Mouse (Mus musculus): Measurements from ENCODE around the gene Thoc3.

Gene Thoc3

DNA sequence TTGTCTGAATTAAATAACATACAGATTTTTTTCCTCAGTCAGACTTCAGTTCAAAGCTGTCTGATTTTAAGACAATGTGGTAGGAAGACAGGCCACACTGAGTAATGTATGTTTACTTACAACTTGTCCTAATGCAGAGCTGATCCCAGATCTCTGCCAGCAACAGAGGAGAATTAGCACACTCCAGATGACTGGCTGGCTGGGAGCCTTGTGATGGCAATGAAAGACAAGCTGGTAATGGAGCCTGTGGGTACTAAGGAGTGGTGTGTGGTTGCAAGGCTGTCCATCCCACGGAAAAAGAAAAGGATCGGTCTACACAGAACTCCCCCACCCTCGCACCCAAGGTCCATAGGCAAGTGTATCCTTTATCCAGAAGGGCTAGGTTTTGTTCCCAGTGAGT lies 25.0 kb downstream of the Thoc3 start:
- DNase-seq (ENCODE audit: low spot score in 2 of 2), result no peak

DNA sequence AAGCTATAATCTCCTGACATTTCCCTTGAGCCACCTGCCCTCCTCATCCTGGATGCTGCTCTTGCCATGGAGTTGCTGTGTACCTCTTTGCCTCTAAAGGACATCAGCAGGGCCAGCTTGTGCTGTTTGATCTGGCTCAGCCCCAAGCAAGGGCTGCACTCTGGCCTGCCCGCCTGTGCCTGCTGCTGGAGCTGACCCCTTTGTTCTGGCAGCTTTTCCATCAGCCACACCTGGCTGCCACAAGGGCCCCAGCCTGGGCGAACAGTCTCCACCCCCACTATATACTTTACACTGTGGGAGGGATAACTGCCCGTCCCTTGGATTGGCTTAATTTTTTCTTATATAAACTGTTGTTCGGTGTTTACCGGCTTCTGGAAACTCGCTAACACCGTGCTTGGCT lies 28.7 kb downstream of the Thoc3 start:
- DNase-seq (ENCODE audit: low spot score in 2 of 2), result no peak

DNA sequence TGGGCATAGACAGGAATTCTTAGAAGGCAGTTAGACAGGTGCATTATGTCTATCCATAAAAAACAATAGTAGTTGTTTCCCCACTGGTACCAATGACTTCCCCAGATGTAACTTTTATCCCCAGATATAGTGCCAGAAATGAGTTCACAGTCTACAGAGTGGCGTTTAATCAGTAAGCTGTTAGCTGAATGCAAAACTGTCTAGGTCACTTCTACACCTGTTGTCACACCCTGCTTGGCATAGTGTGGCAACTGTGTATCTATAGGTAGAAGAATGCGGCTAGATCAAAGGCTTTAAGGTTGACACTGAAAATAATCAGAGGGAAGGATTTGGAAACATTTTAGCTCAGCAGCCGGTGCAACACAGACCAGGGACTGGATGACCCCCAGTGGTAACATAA lies 29.8 kb downstream of the Thoc3 start:
- no peak for DNase-seq (ENCODE audit: low spot score in 2 of 2)

DNA sequence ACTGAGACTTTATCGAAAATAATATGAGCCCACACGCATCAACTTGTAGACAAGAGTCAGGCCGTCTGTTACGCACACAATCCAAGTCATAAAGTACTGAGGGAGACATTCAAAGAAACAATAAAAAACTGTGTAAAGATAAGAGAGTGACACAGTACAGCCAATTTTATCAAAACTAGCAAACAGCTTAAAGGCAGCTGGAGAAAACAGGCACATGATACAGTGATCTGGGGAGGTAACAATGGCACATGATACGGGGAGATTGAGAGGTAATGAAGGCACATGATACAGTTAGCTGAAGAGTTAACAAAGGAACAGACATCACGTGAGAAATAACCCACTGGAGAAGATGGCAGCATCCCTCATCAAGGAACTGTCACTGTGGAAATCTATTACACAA lies 31.6 kb downstream of the Thoc3 start:
- DNase-seq (ENCODE audit: low spot score in 2 of 2), result no peak

DNA sequence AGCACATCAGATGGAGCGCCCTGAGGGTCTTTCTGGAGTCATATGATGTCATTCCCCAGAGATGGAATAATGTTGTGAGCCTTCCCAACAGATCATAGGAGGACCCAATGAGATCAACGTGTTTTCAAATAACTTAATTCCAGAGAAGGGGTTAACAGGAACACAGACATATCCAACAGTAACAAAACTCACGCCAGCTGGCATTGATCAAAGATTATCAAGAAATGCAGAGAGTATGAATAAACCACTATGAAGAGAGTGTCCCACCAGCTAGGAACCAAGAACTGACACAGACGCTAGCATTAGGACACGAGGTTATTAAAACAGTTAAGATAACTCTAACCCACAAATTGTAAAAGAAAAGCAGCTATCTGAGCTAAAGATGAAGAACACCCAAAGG lies 32.0 kb downstream of the Thoc3 start:
- no peak for DNase-seq (ENCODE audit: low spot score in 2 of 2)

DNA sequence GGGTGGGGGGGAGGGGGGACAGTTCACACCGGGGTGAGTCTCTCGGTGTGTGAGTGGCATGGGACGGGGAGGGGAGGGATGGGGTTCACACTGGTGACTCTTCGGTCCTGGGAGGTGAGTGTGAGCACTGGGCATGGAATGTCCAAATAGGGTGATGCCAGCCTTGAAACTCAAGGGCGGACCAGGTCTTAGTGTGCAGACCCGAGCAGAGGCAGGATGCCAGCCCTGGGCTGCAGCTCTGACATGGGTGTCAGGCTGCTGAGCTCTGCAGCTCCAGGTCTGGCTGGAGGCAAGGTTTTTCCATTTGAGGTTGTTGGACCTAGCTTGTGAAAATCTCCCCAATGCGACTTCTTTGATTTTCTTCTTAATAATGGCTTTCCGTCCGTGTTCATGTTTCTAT lies 37.5 kb downstream of the Thoc3 start:
- DNase-seq (ENCODE audit: low spot score in 2 of 2), result no peak

DNA sequence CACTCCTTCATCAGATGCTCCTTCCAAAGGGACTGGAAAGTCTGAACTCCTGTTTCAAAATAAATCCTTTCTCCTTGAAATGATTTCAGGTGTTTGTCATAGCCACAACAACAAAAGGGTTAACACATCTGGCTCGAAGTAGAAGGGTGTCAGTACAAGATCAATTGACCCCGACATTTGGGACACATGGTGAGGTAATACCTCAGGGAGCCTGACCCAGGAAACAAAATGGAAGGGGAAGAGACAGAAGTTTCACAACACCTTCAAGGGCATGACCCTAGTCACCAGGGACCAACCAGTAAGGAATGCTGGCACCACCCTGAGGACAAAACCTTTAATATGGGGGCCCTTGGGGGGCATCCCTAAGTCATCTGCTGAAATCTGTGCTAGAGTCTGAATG lies 38.6 kb downstream of the Thoc3 start:
- DNase-seq (ENCODE audit: low spot score in 2 of 2), result no peak

DNA sequence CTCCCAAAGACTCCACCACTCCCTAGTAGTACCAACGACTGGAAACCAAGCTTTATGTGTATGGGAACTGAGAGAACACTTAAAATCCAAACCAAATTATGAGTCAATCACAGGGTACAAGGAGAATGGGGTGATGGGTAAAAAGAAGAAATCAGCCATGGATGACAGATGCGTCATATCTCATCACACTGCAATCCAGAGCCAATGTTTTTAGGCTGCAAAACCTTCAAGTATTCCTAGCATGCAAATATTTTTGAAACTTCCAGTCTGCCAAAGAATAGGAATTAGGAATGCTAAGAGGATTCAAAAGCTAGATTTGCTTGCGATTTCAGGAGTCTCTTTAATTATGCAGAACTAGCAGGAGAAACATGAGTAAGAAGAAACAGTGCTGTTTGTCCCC lies 39.9 kb downstream of the Thoc3 start:
- DNase-seq (ENCODE audit: low spot score in 2 of 2), result no peak

DNA sequence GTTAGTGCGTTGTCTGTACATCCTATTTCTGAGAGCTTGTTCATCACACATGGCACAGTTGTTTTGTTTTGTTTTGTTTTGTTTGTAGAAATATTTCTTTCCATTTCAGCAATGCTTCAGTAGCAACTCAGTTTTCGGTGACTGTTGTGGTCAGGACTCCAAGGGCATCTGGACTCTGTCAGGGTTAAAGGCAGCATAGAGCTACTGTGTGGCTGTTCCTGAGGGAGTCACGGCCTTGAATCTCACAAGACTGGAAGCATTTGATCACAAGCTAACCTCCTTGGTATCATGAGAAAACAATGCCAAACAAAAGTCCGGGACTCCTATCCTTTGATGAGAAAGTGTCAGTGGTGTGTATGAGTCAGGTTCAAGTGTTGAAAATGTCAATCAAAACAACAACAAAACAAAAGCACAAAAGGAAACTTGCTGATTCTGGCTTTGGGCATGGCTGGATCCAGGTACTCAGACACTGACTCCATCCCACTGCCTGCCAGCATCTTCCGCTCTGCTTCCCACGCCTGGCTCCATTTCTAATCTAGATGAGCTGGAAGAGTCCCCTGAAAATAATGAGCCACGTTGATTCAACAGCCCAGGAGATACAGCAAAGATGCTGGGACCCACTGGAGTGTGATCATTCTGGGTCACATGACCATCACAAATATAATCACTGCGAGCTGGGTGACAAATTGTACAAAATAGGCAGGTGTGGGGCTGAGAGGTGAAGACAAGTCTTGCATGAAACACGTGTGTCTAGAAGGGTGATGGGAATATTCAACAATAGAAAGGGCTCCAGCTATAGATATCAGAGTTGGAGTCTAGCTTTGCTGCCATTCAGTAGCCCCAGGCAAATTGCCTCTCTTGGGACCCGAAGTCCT lies 41.6 kb downstream of the Thoc3 start:
- no peak for DNase-seq (ENCODE audit: low spot score in 2 of 2)

DNA sequence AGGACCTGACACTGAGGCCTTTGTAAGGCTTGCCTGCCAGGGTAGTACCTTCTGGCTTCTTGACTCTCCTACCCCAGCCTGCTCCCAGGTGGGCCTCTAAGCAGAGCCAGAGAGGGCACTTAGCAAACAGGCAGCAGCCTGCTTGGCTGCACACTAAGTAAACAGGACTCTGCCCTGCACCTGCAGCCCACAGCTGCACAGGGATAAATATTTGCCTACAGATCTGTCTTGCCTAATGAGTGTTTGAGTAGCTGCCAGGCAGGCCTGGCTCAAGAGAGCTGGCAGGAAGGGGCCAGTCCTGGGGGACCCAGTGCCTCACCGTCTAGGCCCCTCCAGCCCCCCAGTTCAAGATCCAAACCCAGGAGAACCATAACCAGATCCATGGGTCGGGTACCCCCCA lies 43.4 kb downstream of the Thoc3 start:
- no peak for DNase-seq (ENCODE audit: low spot score in 2 of 2)

DNA sequence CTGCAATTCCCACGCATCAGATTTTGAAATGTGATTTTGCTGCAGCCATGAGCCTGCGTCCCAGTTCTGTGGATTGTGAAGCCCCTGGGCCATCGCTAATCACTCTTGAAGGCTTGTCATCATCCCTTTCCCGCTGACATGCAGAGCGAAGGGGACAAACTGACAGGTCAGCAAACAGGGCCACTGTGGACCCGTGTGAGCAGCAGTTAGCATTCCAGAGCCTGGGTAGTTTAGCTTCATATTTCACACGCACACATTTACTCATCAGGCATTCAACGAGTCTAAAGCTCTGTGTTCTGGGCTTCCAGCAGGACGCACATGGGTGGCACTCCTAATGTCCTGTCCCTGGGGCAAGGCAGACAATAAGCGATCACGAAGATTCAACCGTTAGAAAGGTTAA lies 48.4 kb downstream of the Thoc3 start:
- no peak for DNase-seq (ENCODE audit: low spot score in 2 of 2)

DNA sequence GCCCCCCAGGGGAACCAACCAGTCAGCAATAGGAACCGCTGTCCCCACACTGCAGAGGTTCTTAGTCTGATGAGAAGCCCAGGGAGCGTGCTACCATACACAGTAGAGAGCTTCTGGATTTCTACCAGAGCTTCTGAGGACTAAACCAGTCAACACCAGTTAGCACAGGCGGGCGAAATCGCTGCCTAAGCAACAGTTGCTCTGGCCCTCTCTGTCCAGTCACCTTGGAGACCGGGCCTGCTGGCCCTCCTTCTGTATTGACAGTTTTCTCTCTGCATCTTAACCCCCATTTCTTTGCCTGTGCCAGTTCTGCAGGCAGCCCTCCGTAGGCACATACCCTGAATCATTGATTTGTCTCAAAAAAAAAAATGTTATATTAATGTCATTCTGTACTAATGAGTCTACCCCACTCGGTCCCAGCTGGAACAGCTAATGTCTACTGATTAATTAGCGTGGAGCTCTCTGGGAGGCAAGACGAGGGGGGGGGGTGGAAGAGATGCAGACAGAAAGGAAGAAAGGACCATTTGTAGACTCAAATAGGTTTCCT lies 49.8 kb downstream of the Thoc3 start:
- no peak for DNase-seq (ENCODE audit: low spot score in 2 of 2)

DNA sequence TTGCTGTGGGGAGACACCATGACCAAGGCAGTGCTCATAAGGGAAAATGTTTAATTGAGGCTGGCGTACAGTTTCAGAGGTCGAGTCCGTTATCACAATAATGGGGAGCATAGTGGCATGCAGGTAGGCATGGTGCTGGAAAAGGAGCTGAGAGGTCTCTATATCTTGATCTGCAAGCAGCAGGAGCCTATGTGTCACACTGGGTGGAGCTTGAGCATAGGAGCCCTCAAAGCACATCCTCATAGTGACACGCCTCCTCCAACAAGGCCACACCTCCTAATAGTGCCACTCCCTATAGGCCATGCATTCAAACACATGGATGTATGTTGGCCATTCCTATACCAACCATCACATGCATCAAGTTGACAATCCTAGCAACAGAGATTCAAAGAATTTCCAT lies 53.6 kb downstream of the Thoc3 start:
- no peak for DNase-seq (ENCODE audit: low spot score in 2 of 2)

DNA sequence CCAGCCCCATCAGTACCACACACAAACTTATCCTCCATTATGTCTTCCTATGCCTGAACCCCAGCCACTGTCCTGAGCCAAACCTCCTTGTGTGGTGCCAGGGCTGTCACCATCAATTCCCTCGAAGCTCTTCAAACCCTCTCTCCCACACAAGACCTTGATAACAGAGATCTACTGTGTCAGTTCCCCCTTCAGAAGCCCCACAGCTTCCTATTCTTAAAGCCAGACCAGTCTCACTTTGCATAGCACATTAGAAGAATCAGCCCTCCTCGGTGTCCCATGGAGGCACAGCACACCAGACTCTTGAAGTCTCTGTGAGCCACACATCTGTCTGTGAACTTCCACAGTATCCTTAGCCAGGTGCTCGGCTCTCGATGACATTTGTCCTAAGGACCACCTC lies 55.9 kb downstream of the Thoc3 start:
- no peak for DNase-seq (ENCODE audit: low spot score in 2 of 2)

DNA sequence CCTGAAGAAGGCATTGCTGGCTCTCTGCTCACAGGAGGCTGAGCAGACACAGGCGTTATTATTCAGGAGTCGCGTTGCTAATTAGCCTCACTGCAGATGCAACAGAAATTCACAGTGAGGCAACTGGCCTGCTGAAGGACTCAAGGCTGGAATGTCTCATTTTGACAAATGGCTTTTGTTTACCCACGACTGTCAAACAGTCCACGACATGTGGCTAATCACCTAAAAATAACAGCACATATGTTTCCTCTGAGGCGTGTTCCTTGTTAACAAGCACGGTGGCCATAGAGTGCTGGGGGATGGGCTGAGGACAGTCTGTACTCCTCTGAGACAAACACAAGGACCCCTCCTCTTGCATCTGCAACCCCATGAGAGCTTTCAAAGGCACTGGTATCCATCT lies 56.4 kb downstream of the Thoc3 start:
- DNase-seq (ENCODE audit: low spot score in 2 of 2), result no peak

DNA sequence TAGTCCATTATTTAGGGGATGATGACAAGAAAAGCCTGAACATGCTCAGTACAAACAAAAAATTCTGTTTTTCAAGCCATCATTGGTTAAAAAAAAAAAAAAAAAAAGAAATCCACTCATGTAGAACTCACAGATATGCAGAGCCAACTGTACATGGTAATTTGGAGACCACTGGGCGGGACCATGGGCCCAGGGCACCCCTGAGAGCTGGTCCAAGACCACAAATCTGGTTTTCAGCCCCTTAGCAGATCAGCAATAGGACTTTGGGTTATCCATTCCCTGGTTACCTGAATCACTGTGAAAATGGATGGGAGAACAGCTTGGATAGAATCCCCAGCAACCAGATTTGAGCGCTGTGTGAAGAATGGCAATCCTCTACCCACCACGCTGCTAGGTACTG lies 57.0 kb downstream of the Thoc3 start:
- DNase-seq (ENCODE audit: low spot score in 2 of 2), result no peak
